Mouse (Mus musculus) CH12.LX (cell line): Measurements from ENCODE around the gene Zfp423.

Experiments
- CTCF ChIP-seq, 2 experiments: IDR thresholded peaks in 1 of 2; conservative IDR thresholded peaks in 1 of 2; 2 replicates each; pipeline ENCODE4 v1.5.1; 2011 to 2012; ENCODE audit warnings: low read depth in 2 of 2, low read length in 2 of 2, improper control_type of control experiment in 1 of 2, inconsistent platforms in 1 of 2, mild to moderate bottlenecking in 1 of 2, moderate library complexity in 1 of 2
- EP300 ChIP-seq: IDR thresholded peaks from 2 replicates; pipeline ENCODE4 v1.6.1; 2011; ENCODE audit warnings: low read length, improper control_type of control experiment
- JUN ChIP-seq: IDR thresholded peaks from 2 replicates; pipeline ENCODE4 v1.6.1; 2011; ENCODE audit warnings: low read depth, mild to moderate bottlenecking, low read length, improper control_type of control experiment, moderate library complexity; ENCODE audit not compliant: insufficient read depth
- MAX ChIP-seq: IDR thresholded peaks from 2 replicates; pipeline ENCODE4 v1.6.1; 2011; ENCODE audit warnings: low read length, improper control_type of control experiment
- MXI1 ChIP-seq: IDR thresholded peaks from 2 replicates; pipeline ENCODE4 v1.6.1; 2011; ENCODE audit warnings: mild to moderate bottlenecking, low read depth, low read length, improper control_type of control experiment
- TBP ChIP-seq: conservative IDR thresholded peaks from 2 replicates; pipeline ENCODE4 v1.6.1; 2011; ENCODE audit warnings: low read depth, low read length, improper control_type of control experiment

- TF ChIP-seq CTCF (conservative IDR thresholded peaks at IDR 0.05 in 1 of 2, IDR thresholded peaks at IDR 0.05 in 1 of 2; ENCODE audit: low read depth in 2 of 2, low read length in 2 of 2) = no peak
- TF ChIP-seq MXI1 = no peak
- no peak for TF ChIP-seq TBP
- TF ChIP-seq JUN = no peak
- no peak for TF ChIP-seq EP300
- TF ChIP-seq MAX = no peak
Observed at GRCm38 (mm10) chr8:87667297-87667696, 292.1 kb downstream of the Zfp423 start.
